ENCODE assay signal across 12 mouse cellular contexts in the genomic region with DNA sequence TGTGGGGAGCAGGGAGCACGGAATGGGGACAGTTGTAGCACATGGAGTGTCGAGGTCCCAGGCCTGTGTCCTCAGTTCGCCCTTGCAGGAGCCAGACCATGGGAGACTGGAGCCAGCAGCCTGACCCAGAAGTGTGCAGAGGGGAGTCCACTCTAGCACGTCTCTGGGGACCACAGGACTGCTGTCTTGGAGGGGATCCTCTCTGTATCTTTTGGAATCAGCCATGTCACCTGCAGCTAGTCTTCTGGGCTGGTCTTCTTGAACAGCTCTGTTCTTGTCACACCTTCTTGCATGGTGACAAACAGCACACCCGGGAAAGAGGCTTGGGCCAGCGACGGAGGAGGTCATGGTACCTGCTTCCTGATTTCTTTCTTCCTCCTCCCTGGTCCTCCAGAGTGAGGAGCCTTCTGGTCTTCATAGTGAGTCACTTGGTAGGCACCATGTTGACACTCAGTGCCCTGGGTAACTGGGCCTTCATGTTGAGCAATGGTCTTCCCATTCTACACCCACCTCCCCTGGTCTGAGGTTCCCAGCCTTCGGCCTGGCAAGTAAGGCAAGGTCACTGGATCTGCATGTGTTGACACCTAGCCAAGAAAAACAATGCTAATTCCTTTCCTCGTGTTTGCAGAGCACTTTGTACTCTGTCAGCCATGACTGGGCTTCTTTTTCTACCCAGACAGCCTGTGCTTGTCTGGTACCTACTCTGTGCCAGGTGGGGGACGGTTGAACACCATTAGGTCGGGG. TPM values are rescaled to one million over a fixed set of nuclear protein-coding genes. Genes with fewer than 3 reads are reported as not detected.
DNase-seq lines count a peak whose midpoint lies in the region; ATAC-seq and TF ChIP-seq lines count a peak whose summit lies in the region.
"Had no signal": no experiment of that assay in that cellular context is flagged by ENCODE, and none has a peak within 500 bp of the region (broad histone marks: within the 10 kb centered on the region; RNA-seq: fewer than 3 reads in every experiment).

No protein-coding gene starts in this region.

- no peak overlapping the region for H3K9ac ChIP-seq in limb, embryonic 13.5 days
- H3K9ac ChIP-seq in liver, embryonic 16.5 days (ENCODE audit: low read depth, low read length) = no peak overlapping the region
- H3K9ac ChIP-seq in stomach, embryonic 16.5 days (ENCODE audit: low read length) = no peak overlapping the region
- H3K9ac ChIP-seq: heart, embryonic 15.5 days; neural tube, embryonic 13.5 days; stomach, embryonic 15.5 days had no signal

- H3K9me3 ChIP-seq in limb, embryonic 13.5 days = no peaks in the 10 kb centered on the region
- no peaks in the 10 kb centered on the region for H3K9me3 ChIP-seq in limb, embryonic 10.5 days (replicated peaks)
- H3K9me3 ChIP-seq in liver, embryonic 16.5 days (replicated peaks; ENCODE audit: control insufficient read depth, low read length) = no peaks in the 10 kb centered on the region
- no peaks in the 10 kb centered on the region for H3K9me3 ChIP-seq in stomach, embryonic 16.5 days (replicated peaks; ENCODE audit: control insufficient read depth, low read length)
- H3K9me3 ChIP-seq: heart, embryonic 15.5 days; neural tube, embryonic 13.5 days; stomach, embryonic 15.5 days had no signal

- peaks cover 6% of the 10 kb centered on the region for H3K4me1 ChIP-seq in limb, embryonic 13.5 days
- peaks cover 7% of the 10 kb centered on the region; the same call in 1 of the 2 replicates for H3K4me1 ChIP-seq in limb, embryonic 10.5 days
- peaks cover 39% of the 10 kb centered on the region for H3K4me1 ChIP-seq in bone marrow macrophage, adult 2 months (ENCODE audit: control insufficient read depth, insufficient read depth, low read length)
- H3K4me1 ChIP-seq in liver, embryonic 16.5 days (ENCODE audit: control insufficient read depth, low read depth, low read length) = peaks cover 12% of the 10 kb centered on the region
- peaks cover 13% of the 10 kb centered on the region for H3K4me1 ChIP-seq in stomach, embryonic 16.5 days (ENCODE audit: control insufficient read depth, insufficient read depth, low read length)
- H3K4me1 ChIP-seq: neural tube, embryonic 13.5 days had no signal

- H3K27ac ChIP-seq in limb, embryonic 13.5 days = no peak overlapping the region
- no peak overlapping the region for H3K27ac ChIP-seq in limb, embryonic 10.5 days
- H3K27ac ChIP-seq in bone marrow macrophage, adult 2 months (ENCODE audit: insufficient read depth, low read depth, low read length) = peak overlapping the region; percentile 98
- H3K27ac ChIP-seq in liver, embryonic 16.5 days (ENCODE audit: low read length) = no peak overlapping the region
- H3K27ac ChIP-seq in stomach, embryonic 16.5 days (ENCODE audit: low read length) = peak overlapping the region; percentile 90; the same call in 1 of the 2 replicates
- H3K27ac ChIP-seq: heart, embryonic 15.5 days; neural tube, embryonic 13.5 days; stomach, embryonic 15.5 days had no signal

- TF ChIP-seq POLR2A in bone marrow macrophage, adult 2 months (IDR thresholded peaks at IDR 0.05; ENCODE audit: borderline replicate concordance, low read depth, low read length) = no peak

- H3K4me3 ChIP-seq in limb, embryonic 13.5 days = no peak overlapping the region
- H3K4me3 ChIP-seq in limb, embryonic 10.5 days = no peak overlapping the region
- H3K4me3 ChIP-seq in bone marrow macrophage, adult 2 months (ENCODE audit: insufficient read depth, low read length) = no peak overlapping the region
- no peak overlapping the region for H3K4me3 ChIP-seq in liver, embryonic 16.5 days (ENCODE audit: low read depth, low read length)
- no peak overlapping the region for H3K4me3 ChIP-seq in stomach, embryonic 16.5 days (replicated peaks; ENCODE audit: low read length)
- H3K4me3 ChIP-seq: heart, embryonic 15.5 days; neural tube, embryonic 13.5 days; stomach, embryonic 15.5 days had no signal

- no peak overlapping the region for H3K4me2 ChIP-seq in limb, embryonic 13.5 days (replicated peaks)
- H3K4me2 ChIP-seq in liver, embryonic 16.5 days (ENCODE audit: low read depth, low read length) = no peak overlapping the region
- no peak overlapping the region for H3K4me2 ChIP-seq in stomach, embryonic 16.5 days (ENCODE audit: low read depth, low read length)
- H3K4me2 ChIP-seq: heart, embryonic 15.5 days; midbrain, embryonic 11.5 days; neural tube, embryonic 13.5 days; stomach, embryonic 15.5 days had no signal

- 81% methylated on average over 11 of the region's 11 CpGs for WGBS in limb, embryonic 13.5 days
- 83% methylated on average over 11 of the region's 11 CpGs for WGBS in limb, embryonic 10.5 days
- WGBS in liver, embryonic 16.5 days (ENCODE audit: insufficient replicate concordance) = 66% methylated on average over 11 of the region's 11 CpGs
- 66% methylated on average over 11 of the region's 11 CpGs for WGBS in stomach, embryonic 16.5 days

- DNase-seq in limb, embryonic 10.5 days (ENCODE audit: low spot score) = no peak
- DNase-seq in layer of hippocampus, adult 9-10 months (ENCODE audit: low spot score) = no peak
- DNase-seq: right cerebral cortex, postnatal 14 days had no signal

- no peaks in the 10 kb centered on the region for H3K36me3 ChIP-seq in limb, embryonic 13.5 days
- H3K36me3 ChIP-seq in limb, embryonic 10.5 days = no peaks in the 10 kb centered on the region
- peaks cover 6% of the 10 kb centered on the region; the same call in 1 of the 2 replicates for H3K36me3 ChIP-seq in liver, embryonic 16.5 days (ENCODE audit: control insufficient read depth, insufficient read depth)
- no peaks in the 10 kb centered on the region for H3K36me3 ChIP-seq in stomach, embryonic 16.5 days (ENCODE audit: control insufficient read depth, insufficient read depth, low read length)
- H3K36me3 ChIP-seq: heart, embryonic 15.5 days; neural tube, embryonic 13.5 days; stomach, embryonic 15.5 days had no signal

- no peaks in the 10 kb centered on the region for H3K27me3 ChIP-seq in limb, embryonic 13.5 days
- no peaks in the 10 kb centered on the region for H3K27me3 ChIP-seq in limb, embryonic 10.5 days (ENCODE audit: low read depth, poor library complexity, severe bottlenecking)
- no peaks in the 10 kb centered on the region for H3K27me3 ChIP-seq in liver, embryonic 16.5 days (ENCODE audit: control insufficient read depth, insufficient read depth, low read depth, low read length)
- no peaks in the 10 kb centered on the region for H3K27me3 ChIP-seq in stomach, embryonic 16.5 days (ENCODE audit: control insufficient read depth, insufficient read depth, low read length)
- H3K27me3 ChIP-seq: heart, embryonic 15.5 days; neural tube, embryonic 13.5 days; stomach, embryonic 15.5 days had no signal

- TF ChIP-seq CTCF in bone marrow macrophage, adult 2 months (IDR thresholded peaks at IDR 0.05; ENCODE audit: low read depth, low read length) = no peak

- ATAC-seq in limb, embryonic 13.5 days (ENCODE audit: low FRiP score, low read depth) = peak; percentile 48; the same call in 1 of the 2 replicates
- ATAC-seq in liver, embryonic 16.5 days (ENCODE audit: low read depth) = peak; percentile 43
- no peak for ATAC-seq in stomach, embryonic 16.5 days (ENCODE audit: insufficient read depth, low FRiP score)
- ATAC-seq in CD4-positive, CD25-positive, alpha-beta regulatory T cell, adult 4 months = no peak

RNA-seq across cellular contexts. Expression of a gene that starts 21.6 kb away (rescaled TPM):
- polyA plus RNA-seq in limb, embryonic 13.5 days (2015; fragmentation: Nextera tagmentation; extraction: Ambion mirVana) = 4.1 and 4.3 TPM in 2 replicates
- polyA plus RNA-seq in limb, embryonic 10.5 days (2016; fragmentation: Nextera tagmentation; extraction: Ambion mirVana) = 3.6 and 3.9 TPM in 2 replicates
- 93.3 and 100 TPM in 2 replicates for polyA plus RNA-seq in bone marrow macrophage, adult 2 months (2012; ENCODE audit: insufficient read depth, insufficient read length, missing spikeins)
- 7.6 and 8.3 TPM in 2 replicates for polyA plus RNA-seq in liver, embryonic 16.5 days (2015; fragmentation: Nextera tagmentation; extraction: Ambion mirVana)
- polyA plus RNA-seq in stomach, embryonic 16.5 days (2015; fragmentation: Nextera tagmentation; extraction: Ambion mirVana) = 10.7 and 11.1 TPM in 2 replicates
- polyA plus RNA-seq in CD4-positive, CD25-positive, alpha-beta regulatory T cell, adult 4 months (2017; shearing (Covaris generic)) = 10 to 100 TPM; 13.5 to 19.3 TPM

RNA-seq across cellular contexts. Expression of a gene that starts 38.6 kb away (rescaled TPM):
- polyA plus RNA-seq in limb, embryonic 13.5 days (2015; fragmentation: Nextera tagmentation; extraction: Ambion mirVana) = 85.3 TPM in 2 replicates
- polyA plus RNA-seq in limb, embryonic 10.5 days (2016; fragmentation: Nextera tagmentation; extraction: Ambion mirVana) = 76.2 and 76.4 TPM in 2 replicates
- 74.4 and 84.8 TPM in 2 replicates for polyA plus RNA-seq in bone marrow macrophage, adult 2 months (2012; ENCODE audit: insufficient read depth, insufficient read length, missing spikeins)
- polyA plus RNA-seq in liver, embryonic 16.5 days (2015; fragmentation: Nextera tagmentation; extraction: Ambion mirVana) = 93.6 and 103 TPM in 2 replicates
- 132 and 136 TPM in 2 replicates for polyA plus RNA-seq in stomach, embryonic 16.5 days (2015; fragmentation: Nextera tagmentation; extraction: Ambion mirVana)
- polyA plus RNA-seq in CD4-positive, CD25-positive, alpha-beta regulatory T cell, adult 4 months (2017; shearing (Covaris generic)) = 10 to 100 TPM; 34.0 to 43.8 TPM

Comparison
In these comparisons a context has a peak if more than half of its experiments do, and no peak if none do; other contexts are left out.
1. ATAC-seq: peak in limb, embryonic 13.5 days (single experiment) and liver, embryonic 16.5 days (single experiment); none in stomach, embryonic 16.5 days (single experiment) and CD4-positive, CD25-positive, alpha-beta regulatory T cell, adult 4 months (single experiment).
2. H3K27ac ChIP-seq: peak in bone marrow macrophage, adult 2 months (single experiment) and stomach, embryonic 16.5 days (single experiment); none in limb, embryonic 13.5 days (single experiment), limb, embryonic 10.5 days (single experiment) and liver, embryonic 16.5 days (single experiment).